Mouse (Mus musculus) CH12.LX (cell line): Measurements from ENCODE around the gene Nfe2l2. TPM values are rescaled to one million over a fixed set of nuclear protein-coding genes. Genes with fewer than 3 reads are reported as not detected.

Experiments
- DNase-seq: peaks from one replicate; pipeline ENCODE4 v3.0.0-alpha.2; 2013; ENCODE audit errors: extremely low read depth
- H3K27ac ChIP-seq: 2 replicates; pipeline ENCODE4 v1.5.1; 2012; ENCODE audit warnings: low read depth, mild to moderate bottlenecking, control low read depth, moderate library complexity; ENCODE audit not compliant: insufficient read depth
- H3K27me3 ChIP-seq: replicated peaks from 2 replicates; pipeline ENCODE3; 2012; ENCODE audit warnings: inconsistent platforms
- H3K36me3 ChIP-seq, 2 experiments: replicated peaks in 1 of 2; 2 replicates each; pipeline versions ENCODE3 to v1.6.1; 2012; ENCODE audit warnings: inconsistent platforms in 1 of 2, low read length in 1 of 2, mild to moderate bottlenecking in 1 of 2, mixed read lengths in 1 of 2, moderate library complexity in 1 of 2; ENCODE audit not compliant: control insufficient read depth in 1 of 2, insufficient read depth in 1 of 2
- H3K4me1 ChIP-seq, 2 experiments: 2 replicates each; pipeline ENCODE4 v1.6.1; 2012; ENCODE audit warnings: inconsistent platforms in 1 of 2, moderate library complexity in 1 of 2; ENCODE audit not compliant: insufficient read depth in 2 of 2, control insufficient read depth in 1 of 2
- H3K4me2 ChIP-seq: 2 replicates; pipeline ENCODE4 v1.6.1; 2012; ENCODE audit warnings: low read depth, mild to moderate bottlenecking, control low read depth; ENCODE audit not compliant: poor library complexity, insufficient read depth, severe bottlenecking
- H3K4me3 ChIP-seq, 3 experiments: fragments of 150-350 bp in 1 of 3; sonication (generic) in 1 of 3; replicated peaks in 1 of 3; 2 replicates each; pipeline versions ENCODE3 to v1.5.1; 2011 to 2012; ENCODE audit warnings: low read depth in 2 of 3, low read length in 2 of 3, mild to moderate bottlenecking in 2 of 3, moderate library complexity in 2 of 3, control low read depth in 1 of 3, improper control_type of control experiment in 1 of 3, inconsistent platforms in 1 of 3, mixed read lengths in 1 of 3; ENCODE audit not compliant: poor library complexity in 1 of 3
- H3K79me2 ChIP-seq: replicated peaks from 2 replicates; pipeline ENCODE4 v1.6.1; 2012; ENCODE audit warnings: mild to moderate bottlenecking, moderate library complexity; ENCODE audit not compliant: control insufficient read depth, poor library complexity, insufficient read depth, severe bottlenecking; ENCODE audit errors: extremely low read depth
- H3K9ac ChIP-seq: 2 replicates; pipeline ENCODE4 v1.6.1; 2012; ENCODE audit warnings: low read depth, mild to moderate bottlenecking, control low read depth, moderate library complexity; ENCODE audit not compliant: insufficient read depth
- H3K9me3 ChIP-seq: replicated peaks from 2 replicates; pipeline ENCODE3; 2012; ENCODE audit warnings: low read length, inconsistent platforms, mixed read lengths
- CHD1 ChIP-seq: IDR thresholded peaks from 2 replicates; pipeline ENCODE4 v1.6.1; 2012; ENCODE audit warnings: low read depth, low read length, improper control_type of control experiment, inconsistent platforms
- CTCF ChIP-seq, 2 experiments: IDR thresholded peaks in 1 of 2; conservative IDR thresholded peaks in 1 of 2; 2 replicates each; pipeline ENCODE4 v1.5.1; 2011 to 2012; ENCODE audit warnings: low read depth in 2 of 2, low read length in 2 of 2, improper control_type of control experiment in 1 of 2, inconsistent platforms in 1 of 2, mild to moderate bottlenecking in 1 of 2, moderate library complexity in 1 of 2
- E2F4 ChIP-seq: IDR thresholded peaks from 2 replicates; pipeline ENCODE4 v1.6.1; 2011; ENCODE audit warnings: low read depth, low read length, improper control_type of control experiment; ENCODE audit not compliant: insufficient replicate concordance
- ETS1 ChIP-seq: conservative IDR thresholded peaks from 2 replicates; pipeline ENCODE4 v1.6.1; 2012; ENCODE audit warnings: low read depth, mild to moderate bottlenecking, inconsistent platforms, low read length, improper control_type of control experiment, moderate library complexity
- HCFC1 ChIP-seq: IDR thresholded peaks from 2 replicates; pipeline ENCODE4 v1.6.1; 2012; ENCODE audit warnings: low read depth, mild to moderate bottlenecking, inconsistent platforms, low read length, improper control_type of control experiment
- IRF4 ChIP-seq: IDR thresholded peaks from 2 replicates; pipeline ENCODE4 v1.6.1; 2014; ENCODE audit warnings: low read depth, mild to moderate bottlenecking, inconsistent platforms, low read length, improper control_type of control experiment
- KAT2A ChIP-seq: IDR thresholded peaks from 2 replicates; pipeline ENCODE4 v1.6.1; 2012; ENCODE audit warnings: low read length, improper control_type of control experiment, inconsistent platforms; ENCODE audit not compliant: insufficient replicate concordance
- MAFK ChIP-seq: IDR thresholded peaks from 2 replicates; pipeline ENCODE4 v1.6.1; 2011; ENCODE audit warnings: low read length, improper control_type of control experiment; ENCODE audit not compliant: insufficient replicate concordance
- MEF2A ChIP-seq: IDR thresholded peaks from 2 replicates; pipeline ENCODE4 v1.6.1; 2014; ENCODE audit warnings: low read depth, mild to moderate bottlenecking, inconsistent platforms, low read length, improper control_type of control experiment, borderline replicate concordance
- NRF1 ChIP-seq: IDR thresholded peaks from 2 replicates; pipeline ENCODE4 v1.6.1; 2014; ENCODE audit warnings: low read depth, mild to moderate bottlenecking, inconsistent platforms, low read length, improper control_type of control experiment, moderate library complexity
- PAX5 ChIP-seq: IDR thresholded peaks from 2 replicates; pipeline ENCODE4 v1.6.1; 2012; ENCODE audit warnings: low read length, inconsistent platforms, mixed read lengths
- POLR2AphosphoS2 ChIP-seq: IDR thresholded peaks from 2 replicates; pipeline ENCODE4 v1.6.1; 2011; ENCODE audit warnings: low read depth, low read length, improper control_type of control experiment
- RCOR1 ChIP-seq: conservative IDR thresholded peaks from 2 replicates; pipeline ENCODE4 v1.6.1; 2012; ENCODE audit warnings: low read depth, mild to moderate bottlenecking, inconsistent platforms, low read length, improper control_type of control experiment
- USF2 ChIP-seq: conservative IDR thresholded peaks from 2 replicates; pipeline ENCODE4 v1.6.1; 2011; ENCODE audit warnings: low read depth, low read length, improper control_type of control experiment
- ZC3H11A ChIP-seq: IDR thresholded peaks from 2 replicates; pipeline ENCODE4 v1.6.1; 2012; ENCODE audit warnings: low read depth, mild to moderate bottlenecking, inconsistent platforms, low read length, improper control_type of control experiment
- ZNF384 ChIP-seq: IDR thresholded peaks from 2 replicates; pipeline ENCODE4 v1.6.1; 2012; ENCODE audit warnings: low read depth, low read length, improper control_type of control experiment, inconsistent platforms
- dilution Hi-C: fragments of 300-500 bp; cut with MboI; formaldehyde crosslinking; loops from 2 replicates; pipeline ENCODE4 v1.14.3; 2020; ENCODE audit warnings: low sequenced_read_pairs; ENCODE audit not compliant: extremely low pct_unique_long_range_greater_than_20kb, extremely low pct_ligation_motif_present
- in situ Hi-C: fragments of 300-500 bp; cut with MboI; formaldehyde crosslinking; loops from 3 replicates; pipeline ENCODE4 v1.14.3; 2019; ENCODE audit warnings: low sequenced_read_pairs, low pct_ligation_motif_present, low pct_unique_long_range_greater_than_20kb, mixed read lengths
- polyA plus RNA-seq: library from polyadenylated mRNA; unstranded; fragments of >175 nt; gene quantifications from 2 replicates; pipeline ENCODE4 v1.2.1, GENCODE M21; 2012; ENCODE audit warnings: low read depth; ENCODE audit not compliant: insufficient read length
- total RNA-seq, 2 experiments: library from RNA; depleted of rRNA; stranded (reverse); fragments of 300-350 nt in 1 of 2; fragments of >200 nt in 1 of 2; gene quantifications; 2 replicates each; pipeline ENCODE4 v1.2.3; 2012 to 2014

Gene Nfe2l2
- total and polyA plus RNA-seq, 3 experiments, result 11.6 to 32.6 (median 21.7) TPM

GRCm38 (mm10) chr2:75700543-75700942, 3.9 kb downstream of the Nfe2l2 start:
- peaks cover 77% of the 10 kb centered on the region for H3K79me2 ChIP-seq
- no peak overlapping the region for H3K4me3 ChIP-seq
- H3K4me2 ChIP-seq, result no peak overlapping the region
- H3K36me3 ChIP-seq, result peaks cover 5 to 50% of the 10 kb centered on the region in 2 experiments
- H3K27me3 ChIP-seq, result no peaks in the 10 kb centered on the region
- H3K4me1 ChIP-seq, result peaks cover 9 to 64% of the 10 kb centered on the region in 2 experiments
- H3K9me3 ChIP-seq, result no peaks in the 10 kb centered on the region
- H3K9ac ChIP-seq, result no peak overlapping the region
- dilution Hi-C loops, result no loop called here
- DNase-seq, result no peak
- H3K27ac ChIP-seq, result no peak overlapping the region
- no peak for TF ChIP-seq IRF4
- TF ChIP-seq ZNF384, result no peak
- in situ Hi-C loops, result loop anchor here (10.0 kb wide), 1 partner anchor 64 kb away; no protein-coding TSS in a partner anchor

- in situ Hi-C loops (no loop called here), dilution Hi-C loops (no loop called here)
- Histone ChIP-seq H3K9me3 (no peaks in the 10 kb centered on the region), H3K36me3 (peaks cover 5 to 61% of the 10 kb centered on the region in 2 experiments), H3K27ac (no peak overlapping the region), H3K4me2 (no peak overlapping the region), H3K79me2 (peaks cover 92% of the 10 kb centered on the region), H3K9ac (no peak overlapping the region), H3K4me1 (peaks cover 9 to 76% of the 10 kb centered on the region in 2 experiments), H3K4me3 (no peak overlapping the region), H3K27me3 (no peaks in the 10 kb centered on the region)
- TF ChIP-seq USF2 (no peak), MAFK (no peak), ZNF384 (no peak), NRF1 (no peak), RCOR1 (no peak)
- DNase-seq, result no peak
Measured at GRCm38 (mm10) chr2:75698874-75699273, 5.6 kb downstream of the Nfe2l2 start.

GRCm38 (mm10) chr2:75698007-75698406, 6.4 kb downstream of the Nfe2l2 start:
- no peak for TF ChIP-seq ETS1
- no peak for TF ChIP-seq HCFC1
- no peak for TF ChIP-seq CHD1
- no peak for TF ChIP-seq MEF2A
- TF ChIP-seq RCOR1, result no peak
- no peak for TF ChIP-seq PAX5
- TF ChIP-seq POLR2AphosphoS2, result no peak
- no peak for TF ChIP-seq E2F4
- no peak for TF ChIP-seq KAT2A
- no peak for TF ChIP-seq MAFK
- no peak for TF ChIP-seq IRF4
- TF ChIP-seq CTCF (conservative IDR thresholded peaks at IDR 0.05 in 1 of 2, IDR thresholded peaks at IDR 0.05 in 1 of 2; ENCODE audit: low read depth in 2 of 2, low read length in 2 of 2), result no peak
- no peak for TF ChIP-seq ZC3H11A
- Histone ChIP-seq H3K79me2 (peaks cover 93% of the 10 kb centered on the region), H3K4me3 (no peak overlapping the region), H3K36me3 (peaks cover 5 to 68% of the 10 kb centered on the region in 2 experiments), H3K27ac (no peak overlapping the region), H3K27me3 (no peaks in the 10 kb centered on the region), H3K9me3 (no peaks in the 10 kb centered on the region), H3K4me2 (no peak overlapping the region), H3K9ac (no peak overlapping the region), H3K4me1 (peaks cover 9 to 85% of the 10 kb centered on the region in 2 experiments)
- in situ Hi-C loops, result no loop called here
- dilution Hi-C loops, result no loop called here
- DNase-seq, result no peak
